Mouse (Mus musculus): ENCODE data around the gene Crb1. TPM values are rescaled to one million over a fixed set of nuclear protein-coding genes. Genes with fewer than 3 reads are reported as not detected.

Gene Crb1
- total and polyA plus RNA-seq, 3 experiments, result 0.10 to 0.25 (median 0.12) TPM

GRCm38 (mm10) chr1:139325378-139325777 is 51.5 kb downstream of the Crb1 start:
- dilution Hi-C loops (cut with MboI; ENCODE audit: extremely low pct_ligation_motif_present, extremely low pct_unique_long_range_greater_than_20kb, low sequenced_read_pairs) (no loop called here), in situ Hi-C loops (cut with MboI; ENCODE audit: low pct_ligation_motif_present, low pct_unique_long_range_greater_than_20kb, low sequenced_read_pairs) (no loop called here)
- H3K27ac ChIP-seq (ENCODE audit: insufficient read depth, low read depth), result no peak overlapping the region
- TF ChIP-seq SMC3 (IDR thresholded peaks at IDR 0.05; ENCODE audit: low read depth, low read length) (peak; percentile 49), RAD21 (IDR thresholded peaks at IDR 0.05; ENCODE audit: low read depth, low read length) (peak; percentile 28), PAX5 (IDR thresholded peaks at IDR 0.05; ENCODE audit: low read length) (no peak), CHD1 (IDR thresholded peaks at IDR 0.05; ENCODE audit: low read depth, low read length) (no peak), CTCF (conservative IDR thresholded peaks at IDR 0.05 in 1 of 2, IDR thresholded peaks at IDR 0.05 in 1 of 2; ENCODE audit: low read depth in 2 of 2, low read length in 2 of 2) (peak; percentile 9 to 59; a peak in 3 of 4 replicates), ZC3H11A (IDR thresholded peaks at IDR 0.05; ENCODE audit: low read depth, low read length) (no peak), MAZ (IDR thresholded peaks at IDR 0.05; ENCODE audit: low read depth, low read length) (no peak)
- H3K9ac ChIP-seq (ENCODE audit: insufficient read depth, low read depth), result no peak overlapping the region
- H3K79me2 ChIP-seq (replicated peaks; ENCODE audit: control insufficient read depth, extremely low read depth, insufficient read depth, poor library complexity, severe bottlenecking), result no peaks in the 10 kb centered on the region
- no peaks in the 10 kb centered on the region for H3K27me3 ChIP-seq (replicated peaks)
- DNase-seq (ENCODE audit: extremely low read depth), result no peak
- no peaks in the 10 kb centered on the region for H3K9me3 ChIP-seq (replicated peaks; ENCODE audit: low read length)
- no peaks in the 10 kb centered on the region for H3K36me3 ChIP-seq (replicated peaks in 1 of 2; ENCODE audit: control insufficient read depth in 1 of 2, insufficient read depth in 1 of 2, low read length in 1 of 2)
- peaks cover 9 to 15% of the 10 kb centered on the region in 2 experiments for H3K4me1 ChIP-seq (ENCODE audit: control insufficient read depth in 1 of 2, insufficient read depth in 2 of 2)
- no peak overlapping the region for H3K4me3 ChIP-seq (replicated peaks in 1 of 3; ENCODE audit: low read depth in 2 of 3, low read length in 2 of 3, poor library complexity in 1 of 3)
- no peak overlapping the region for H3K4me2 ChIP-seq (ENCODE audit: insufficient read depth, low read depth, poor library complexity, severe bottlenecking)

- Histone ChIP-seq H3K4me3 (replicated peaks in 1 of 3; ENCODE audit: low read depth in 2 of 3, low read length in 2 of 3, poor library complexity in 1 of 3) (no peak overlapping the region), H3K27me3 (replicated peaks) (no peaks in the 10 kb centered on the region), H3K27ac (ENCODE audit: insufficient read depth, low read depth) (no peak overlapping the region), H3K79me2 (replicated peaks; ENCODE audit: control insufficient read depth, extremely low read depth, insufficient read depth, poor library complexity, severe bottlenecking) (no peaks in the 10 kb centered on the region), H3K4me2 (ENCODE audit: insufficient read depth, low read depth, poor library complexity, severe bottlenecking) (no peak overlapping the region), H3K9me3 (replicated peaks; ENCODE audit: low read length) (no peaks in the 10 kb centered on the region), H3K36me3 (replicated peaks in 1 of 2; ENCODE audit: control insufficient read depth in 1 of 2, insufficient read depth in 1 of 2, low read length in 1 of 2) (no peaks in the 10 kb centered on the region), H3K4me1 (ENCODE audit: control insufficient read depth in 1 of 2, insufficient read depth in 2 of 2) (peaks cover 5 to 18% of the 10 kb centered on the region in 2 experiments), H3K9ac (ENCODE audit: insufficient read depth, low read depth) (no peak overlapping the region)
- DNase-seq (ENCODE audit: extremely low read depth), result no peak
- in situ Hi-C loops (cut with MboI; ENCODE audit: low pct_ligation_motif_present, low pct_unique_long_range_greater_than_20kb, low sequenced_read_pairs) (no loop called here), dilution Hi-C loops (cut with MboI; ENCODE audit: extremely low pct_ligation_motif_present, extremely low pct_unique_long_range_greater_than_20kb, low sequenced_read_pairs) (no loop called here)
- no peak for TF ChIP-seq POLR2AphosphoS2 (IDR thresholded peaks at IDR 0.05; ENCODE audit: low read depth, low read length)
- no peak for TF ChIP-seq RCOR1 (conservative IDR thresholded peaks at IDR 0.05; ENCODE audit: low read depth, low read length)
- no peak for TF ChIP-seq ELF1 (IDR thresholded peaks at IDR 0.05; ENCODE audit: low read depth, low read length)
- no peak for TF ChIP-seq ZC3H11A (IDR thresholded peaks at IDR 0.05; ENCODE audit: low read depth, low read length)
- TF ChIP-seq EP300 (IDR thresholded peaks at IDR 0.05; ENCODE audit: low read length), result no peak
- TF ChIP-seq USF2 (conservative IDR thresholded peaks at IDR 0.05; ENCODE audit: low read depth, low read length), result no peak
- TF ChIP-seq CHD1 (IDR thresholded peaks at IDR 0.05; ENCODE audit: low read depth, low read length), result no peak
- no peak for TF ChIP-seq MYC (IDR thresholded peaks at IDR 0.05; ENCODE audit: low read depth, low read length)
- no peak for TF ChIP-seq SIN3A (IDR thresholded peaks at IDR 0.05; ENCODE audit: low read length)
- TF ChIP-seq KAT2A (IDR thresholded peaks at IDR 0.05; ENCODE audit: insufficient replicate concordance, low read length), result no peak
- TF ChIP-seq ETS1 (conservative IDR thresholded peaks at IDR 0.05; ENCODE audit: low read depth, low read length), result no peak
- TF ChIP-seq HCFC1 (IDR thresholded peaks at IDR 0.05; ENCODE audit: low read depth, low read length), result no peak
Observed at GRCm38 (mm10) chr1:139319798-139320197, 57.1 kb downstream of the Crb1 start.

Measured in CH12.LX (cell line).